Mouse (Mus musculus) kidney, postnatal 25 days (tissue): Measurements from ENCODE around the gene Nav2.

Experiments
- DNase-seq, 2 experiments: peaks; one replicate each; pipeline ENCODE4 v3.0.0; 2021; ENCODE audit warnings: mixed read lengths in 2 of 2

The Nav2 gene

DNA sequence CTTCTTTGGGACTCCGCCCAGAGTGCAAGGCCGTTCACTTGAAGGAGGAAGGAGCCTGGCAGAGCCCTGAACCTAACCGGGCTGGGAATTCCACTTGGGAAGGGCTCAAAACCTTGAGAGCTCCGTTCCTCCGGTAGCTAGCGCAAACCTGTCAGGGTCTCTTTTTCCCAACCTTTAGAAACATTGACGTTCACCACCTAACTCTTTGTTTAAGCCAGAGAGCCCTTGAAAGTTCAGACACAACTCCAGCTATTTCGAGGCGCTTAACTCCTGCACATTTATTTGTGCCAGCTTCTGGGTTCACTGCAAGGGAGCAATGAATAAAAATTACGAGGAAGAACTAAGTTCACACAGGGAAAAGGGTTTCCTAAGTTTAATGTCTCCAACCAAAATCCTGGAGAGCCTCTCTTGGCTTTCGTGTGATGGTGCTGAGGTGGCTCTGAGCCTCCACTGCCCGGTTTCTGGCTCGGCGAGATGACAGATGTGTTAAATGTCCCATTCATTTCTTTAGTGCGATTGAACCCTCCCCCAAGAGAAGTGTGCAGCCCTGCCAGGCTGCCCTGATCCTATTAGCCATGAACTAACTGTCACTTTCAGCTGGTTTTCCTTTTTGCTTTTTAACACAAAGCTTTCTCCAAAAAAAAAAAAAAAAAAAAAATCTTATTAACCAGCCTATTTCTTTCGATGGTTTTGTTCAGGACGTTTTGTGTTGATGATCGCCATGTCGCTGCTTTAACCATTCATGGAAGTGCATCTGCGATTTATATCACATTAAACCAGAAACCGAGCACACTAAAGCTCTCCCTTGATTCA lies 729.5 kb downstream of the Nav2 start:
- no peak for DNase-seq

- no peak for DNase-seq
Observed at GRCm38 (mm10) chr7:49638941-49639776, 730.6 kb downstream of the Nav2 start.

DNA sequence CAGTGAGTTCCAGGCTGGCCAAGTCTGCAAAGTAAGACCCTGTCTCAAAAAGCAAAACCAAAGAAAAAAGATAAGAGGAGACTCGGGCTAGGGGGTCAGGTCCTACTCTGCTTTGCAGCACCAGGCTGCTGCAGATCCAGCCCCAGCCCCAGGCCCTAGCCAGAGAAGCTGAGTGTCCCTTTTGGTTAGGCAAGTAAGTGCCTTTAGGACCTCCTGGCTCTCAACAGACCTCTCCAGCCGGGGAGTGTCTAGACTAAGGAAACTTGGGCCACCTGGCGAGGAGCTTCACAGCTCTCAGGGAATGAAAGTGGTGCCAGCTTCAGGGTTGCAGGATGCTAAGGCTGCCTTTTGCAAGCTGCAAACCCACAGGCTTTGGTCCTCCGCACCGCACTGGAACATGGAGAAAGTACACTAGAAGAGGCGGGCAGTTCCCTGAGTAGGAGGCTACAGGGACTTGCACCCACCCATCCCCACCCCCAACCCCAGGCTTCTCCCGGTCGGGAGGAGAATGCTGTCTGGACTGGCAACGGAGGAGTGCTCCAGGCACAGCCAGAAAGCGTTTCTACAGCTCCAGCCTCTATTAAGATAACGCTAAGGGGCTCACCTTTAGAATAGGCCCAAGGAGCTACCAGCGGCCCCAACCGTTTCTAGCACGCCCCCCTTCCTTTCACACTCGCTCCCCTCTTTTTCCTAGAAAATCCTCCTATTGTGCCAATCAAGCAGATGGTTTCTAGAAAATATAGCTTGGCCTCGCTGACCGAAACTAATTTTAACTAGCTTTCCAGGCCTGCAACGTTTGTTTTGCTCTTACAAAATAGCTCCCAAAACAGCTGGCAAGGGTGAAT lies 731.6 kb downstream of the Nav2 start:
- no peak for DNase-seq

GRCm38 (mm10) chr7:49640709-49641305 lies 732.3 kb downstream of the Nav2 start:
- no peak for DNase-seq
